Mouse (Mus musculus): ENCODE results near the gene Gm20388. TPM values are rescaled to one million over a fixed set of nuclear protein-coding genes. Genes with fewer than 3 reads are reported as not detected.
"Not testable (repeated sequence)": the region's sequence is repeated elsewhere in the genome, so short reads cannot be mapped to it uniquely, and the experiment has no call there.

Gene Gm20388
- polyA plus RNA-seq, 1 experiment: 10.6 TPM

GRCm38 (mm10) chr8:123453291-123453690 is 3542.7 kb downstream of the Gm20388 start:
- H3K4me1 ChIP-seq (ENCODE audit: control insufficient read depth, insufficient read depth, low read length): peaks cover 9% of the 10 kb centered on the region
- H3K4me3 ChIP-seq (replicated peaks; ENCODE audit: control insufficient read depth, low read depth, low read length): no peak overlapping the region
- WGBS: 63% methylated on average over 7 of the region's 7 CpGs
- TF ChIP-seq CTCF (IDR thresholded peaks at IDR 0.05; ENCODE audit: control insufficient read depth, insufficient read depth, low read length) (no peak), POLR2A (IDR thresholded peaks at IDR 0.05; ENCODE audit: borderline replicate concordance, control insufficient read depth, low read depth, low read length) (no peak)
- no peak overlapping the region for H3K27ac ChIP-seq (ENCODE audit: control insufficient read depth, insufficient read depth, low read depth, low read length, poor library complexity)

- Histone ChIP-seq H3K4me1 (ENCODE audit: control insufficient read depth, insufficient read depth, low read length) (peaks cover 9% of the 10 kb centered on the region), H3K27ac (ENCODE audit: control insufficient read depth, insufficient read depth, low read depth, low read length, poor library complexity) (peak overlapping the region; percentile 0; the same call in 1 of the 2 replicates), H3K4me3 (replicated peaks; ENCODE audit: control insufficient read depth, low read depth, low read length) (no peak overlapping the region)
- TF ChIP-seq POLR2A (IDR thresholded peaks at IDR 0.05; ENCODE audit: borderline replicate concordance, control insufficient read depth, low read depth, low read length) (no peak), CTCF (IDR thresholded peaks at IDR 0.05; ENCODE audit: control insufficient read depth, insufficient read depth, low read length) (no peak)
- WGBS: 85% methylated on average over 5 of the region's 5 CpGs
Measured at GRCm38 (mm10) chr8:123453951-123454350, 3543.3 kb downstream of the Gm20388 start.

GRCm38 (mm10) chr8:123454559-123454958 is 3543.9 kb downstream of the Gm20388 start:
- TF ChIP-seq POLR2A (IDR thresholded peaks at IDR 0.05; ENCODE audit: borderline replicate concordance, control insufficient read depth, low read depth, low read length) (no peak), CTCF (IDR thresholded peaks at IDR 0.05; ENCODE audit: control insufficient read depth, insufficient read depth, low read length) (no peak)
- no peak overlapping the region for H3K27ac ChIP-seq (ENCODE audit: control insufficient read depth, insufficient read depth, low read depth, low read length, poor library complexity)
- WGBS: 48% methylated on average over 6 of the region's 6 CpGs
- H3K4me1 ChIP-seq (ENCODE audit: control insufficient read depth, insufficient read depth, low read length): peaks cover 9% of the 10 kb centered on the region
- H3K4me3 ChIP-seq (replicated peaks; ENCODE audit: control insufficient read depth, low read depth, low read length): no peak overlapping the region

- WGBS: 87% methylated on average over 4 of the region's 4 CpGs
- no peaks in the 10 kb centered on the region for H3K4me1 ChIP-seq (ENCODE audit: control insufficient read depth, insufficient read depth, low read length)
- no peak overlapping the region for H3K27ac ChIP-seq (ENCODE audit: control insufficient read depth, insufficient read depth, low read depth, low read length, poor library complexity)
- no peak overlapping the region for H3K4me3 ChIP-seq (replicated peaks; ENCODE audit: control insufficient read depth, low read depth, low read length)
- TF ChIP-seq POLR2A (IDR thresholded peaks at IDR 0.05; ENCODE audit: borderline replicate concordance, control insufficient read depth, low read depth, low read length) (no peak), CTCF (IDR thresholded peaks at IDR 0.05; ENCODE audit: control insufficient read depth, insufficient read depth, low read length) (no peak)
Measured at GRCm38 (mm10) chr8:123463651-123464050, 3553.0 kb downstream of the Gm20388 start.

GRCm38 (mm10) chr8:123467476-123467875 is 3556.8 kb downstream of the Gm20388 start:
- TF ChIP-seq POLR2A (IDR thresholded peaks at IDR 0.05; ENCODE audit: borderline replicate concordance, control insufficient read depth, low read depth, low read length) (no peak), CTCF (IDR thresholded peaks at IDR 0.05; ENCODE audit: control insufficient read depth, insufficient read depth, low read length) (no peak)
- H3K4me1 ChIP-seq (ENCODE audit: control insufficient read depth, insufficient read depth, low read length): no peaks in the 10 kb centered on the region
- 17% methylated on average over 3 of the region's 3 CpGs for WGBS
- no peak overlapping the region for H3K27ac ChIP-seq (ENCODE audit: control insufficient read depth, insufficient read depth, low read depth, low read length, poor library complexity)
- H3K4me3 ChIP-seq (replicated peaks; ENCODE audit: control insufficient read depth, low read depth, low read length): no peak overlapping the region

GRCm38 (mm10) chr8:123472991-123473390 is 3562.3 kb downstream of the Gm20388 start:
- not testable (repeated sequence) for H3K4me3 ChIP-seq (replicated peaks; ENCODE audit: control insufficient read depth, low read depth, low read length); H3K4me1 ChIP-seq (ENCODE audit: control insufficient read depth, insufficient read depth, low read length); H3K27ac ChIP-seq (ENCODE audit: control insufficient read depth, insufficient read depth, low read depth, low read length, poor library complexity)
- 84% methylated on average over 6 of the region's 6 CpGs for WGBS

- not testable (repeated sequence) for H3K4me1 ChIP-seq (ENCODE audit: control insufficient read depth, insufficient read depth, low read length); H3K27ac ChIP-seq (ENCODE audit: control insufficient read depth, insufficient read depth, low read depth, low read length, poor library complexity); H3K4me3 ChIP-seq (replicated peaks; ENCODE audit: control insufficient read depth, low read depth, low read length)
- 7% methylated on average over 5 of the region's 5 CpGs for WGBS
Measured at GRCm38 (mm10) chr8:123474549-123474948, 3563.9 kb downstream of the Gm20388 start.

GRCm38 (mm10) chr8:123476911-123477736 is 3566.5 kb downstream of the Gm20388 start:
- Histone ChIP-seq H3K4me1 (ENCODE audit: control insufficient read depth, insufficient read depth, low read length) (no peaks in the 10 kb centered on the region; the same call in 1 of the 2 replicates), H3K4me3 (replicated peaks; ENCODE audit: control insufficient read depth, low read depth, low read length) (peak overlapping the region; percentile 84), H3K27ac (ENCODE audit: control insufficient read depth, insufficient read depth, low read depth, low read length, poor library complexity) (peak overlapping the region; percentile 86)
- 10% methylated on average over 34 of the region's 34 CpGs for WGBS
- TF ChIP-seq CTCF (IDR thresholded peaks at IDR 0.05; ENCODE audit: control insufficient read depth, insufficient read depth, low read length): no peak

GRCm38 (mm10) chr8:123477737-123478258 is 3567.2 kb downstream of the Gm20388 start, which contains the start of gene Afg3l1:
TSS of gene Afg3l1 (plus strand) at chr8:123477903.
- under 1% methylated on average over 58 of the region's 58 CpGs for WGBS
- H3K4me3 ChIP-seq (replicated peaks; ENCODE audit: control insufficient read depth, low read depth, low read length): peak within 1 kb of the TSS; percentile 84
- no peak for TF ChIP-seq CTCF (IDR thresholded peaks at IDR 0.05; ENCODE audit: control insufficient read depth, insufficient read depth, low read length)
- TF ChIP-seq POLR2A (IDR thresholded peaks at IDR 0.05; ENCODE audit: borderline replicate concordance, control insufficient read depth, low read depth, low read length): peak; percentile 50; the same call in 1 of the 2 replicates
- H3K4me1 ChIP-seq (ENCODE audit: control insufficient read depth, insufficient read depth, low read length): no peaks in the 10 kb centered on the region; the same call in 1 of the 2 replicates
- H3K27ac ChIP-seq (ENCODE audit: control insufficient read depth, insufficient read depth, low read depth, low read length, poor library complexity): peak within 1 kb of the TSS; percentile 86

Measured in bone marrow, adult 2 months (tissue).